Mouse (Mus musculus) forebrain, embryonic 15.5 days (tissue): Measurements from ENCODE around the gene Taf6. TPM values are rescaled to one million over a fixed set of nuclear protein-coding genes. Genes with fewer than 3 reads are reported as not detected.
"Not testable (repeated sequence)": the region's sequence is repeated elsewhere in the genome, so short reads cannot be mapped to it uniquely, and the experiment has no call there.

Source experiments
- ATAC-seq: fragments of 200-750 bp; cut with Nextera tagmentation; replicated peaks from 2 replicates; pipeline ENCODE4 v1.8.0; 2017; ENCODE audit warnings: mild to moderate bottlenecking, moderate TSS enrichment, moderate library complexity
- H3K27ac ChIP-seq: fragments of 300-500 bp; sonication (generic); replicated peaks from 2 replicates; pipeline ENCODE4 v1.5.1; 2015; ENCODE audit warnings: mild to moderate bottlenecking, inconsistent platforms
- H3K27me3 ChIP-seq: fragments of 300-500 bp; sonication (generic); 2 replicates; pipeline ENCODE4 v1.6.1; 2015; ENCODE audit warnings: inconsistent platforms
- H3K36me3 ChIP-seq: fragments of 300-500 bp; sonication (generic); 2 replicates; pipeline ENCODE4 v1.6.1; 2015; ENCODE audit warnings: mild to moderate bottlenecking, inconsistent platforms
- H3K4me1 ChIP-seq: fragments of 300-500 bp; sonication (generic); 2 replicates; pipeline ENCODE4 v1.6.1; 2015; ENCODE audit warnings: inconsistent platforms
- H3K4me2 ChIP-seq: fragments of 300-500 bp; sonication (generic); replicated peaks from 2 replicates; pipeline ENCODE4 v1.6.1; 2015; ENCODE audit warnings: mild to moderate bottlenecking, inconsistent platforms
- H3K4me3 ChIP-seq: fragments of 300-500 bp; sonication (generic); 2 replicates; pipeline ENCODE4 v1.5.1; 2015; ENCODE audit warnings: mild to moderate bottlenecking, inconsistent platforms
- H3K9ac ChIP-seq: fragments of 300-500 bp; sonication (generic); replicated peaks from 2 replicates; pipeline ENCODE4 v1.6.1; 2015; ENCODE audit warnings: mild to moderate bottlenecking, inconsistent platforms
- H3K9me3 ChIP-seq: fragments of 300-500 bp; sonication (generic); 2 replicates; pipeline ENCODE4 v1.6.1; 2016; ENCODE audit warnings: inconsistent platforms
- WGBS: fragments of 180-500 bp; shearing (Covaris S2); methylation state at CpG from one replicate; pipeline ENCODE4 v1.1.7; 2015; ENCODE audit warnings: mixed read lengths; 5-methylcytosine and 5-hydroxymethylcytosine counted together
- polyA plus RNA-seq: library from polyadenylated mRNA; unstranded; fragments of >200 nt; fragmentation: Nextera tagmentation; extraction: Ambion mirVana; gene quantifications from 2 replicates; pipeline ENCODE4 v1.2.1, GENCODE M21; 2015

The Taf6 gene
- polyA plus RNA-seq: 90.9 and 96.2 TPM in 2 replicates

DNA sequence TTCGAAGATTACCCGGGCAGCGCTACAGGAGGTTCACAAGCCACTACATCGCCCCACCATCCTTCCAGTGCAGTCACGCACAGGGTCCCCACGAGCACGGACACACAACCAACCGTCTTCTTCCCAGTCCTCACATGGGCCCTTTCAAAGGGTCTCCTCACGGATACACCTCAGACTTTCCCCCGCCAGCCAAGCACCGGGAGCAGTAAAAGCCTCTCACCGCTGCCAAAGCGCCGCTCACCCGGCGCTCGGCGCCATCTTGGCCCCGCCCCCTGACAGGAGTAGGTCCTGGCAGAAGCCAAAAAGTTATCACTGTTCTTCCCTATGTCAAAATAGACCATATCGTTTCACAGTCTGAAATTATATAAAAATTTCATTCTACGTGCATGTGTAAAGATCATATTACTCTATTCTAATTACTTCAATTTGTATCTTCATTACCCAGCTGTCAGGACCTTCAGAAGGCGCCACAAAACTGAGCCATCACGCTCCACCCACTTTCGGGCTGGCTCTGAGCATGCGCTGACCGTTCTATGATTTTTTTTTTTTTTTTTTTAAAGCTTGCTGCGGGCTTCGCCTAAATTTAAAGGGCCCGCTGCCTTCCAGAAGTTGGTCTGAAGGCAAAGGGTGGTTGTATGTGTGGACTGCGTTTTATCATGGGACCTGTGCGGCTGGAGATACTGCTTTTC is at the start of gene Taf6, which contains the start of gene Cnpy4:
TSS of gene Taf6 (minus strand) at position 502 of the 689 bp plus-strand sequence.
TSS of gene Cnpy4 (plus strand) at position 536 of the 689 bp plus-strand sequence.
- H3K4me1 ChIP-seq: peaks cover 21% of the 10 kb centered on the region
- H3K36me3 ChIP-seq: peaks cover 34% of the 10 kb centered on the region
- ATAC-seq: peak; percentile 84
- no peaks in the 10 kb centered on the region for H3K27me3 ChIP-seq
- under 1% methylated on average over 31 of the region's 31 CpGs for WGBS
- peak within 1 kb of the TSS; percentile 70 for H3K4me3 ChIP-seq
- no peaks in the 10 kb centered on the region for H3K9me3 ChIP-seq
- peak within 1 kb of the TSS; percentile 84 for H3K27ac ChIP-seq
- peak within 1 kb of the TSS; percentile 70 for H3K4me2 ChIP-seq
- H3K9ac ChIP-seq: peak within 1 kb of the TSS; percentile 81

DNA sequence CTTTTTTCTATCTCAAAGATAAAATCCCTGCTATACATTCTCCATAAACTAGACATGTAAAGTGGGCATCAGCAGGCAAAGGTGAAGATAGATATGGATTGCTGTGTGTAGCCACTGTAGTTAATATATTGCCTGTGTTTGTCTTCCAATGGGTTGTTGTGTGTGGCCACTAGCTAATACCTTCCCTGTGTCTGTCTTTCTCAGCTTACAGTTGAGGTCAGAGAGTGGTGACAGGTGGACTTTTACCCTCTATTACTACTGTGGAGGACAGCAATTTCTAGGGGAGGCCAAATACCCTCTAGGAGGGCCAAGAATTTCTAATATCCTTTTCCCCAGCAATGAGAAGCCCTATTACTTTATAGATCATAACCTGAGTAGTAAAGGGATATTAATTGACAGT is 47.0 kb upstream of the Taf6 start:
- H3K9me3 ChIP-seq: no peaks in the 10 kb centered on the region
- H3K27ac ChIP-seq: no peak overlapping the region
- H3K27me3 ChIP-seq: no peaks in the 10 kb centered on the region
- no peaks in the 10 kb centered on the region for H3K4me1 ChIP-seq
- no peak for ATAC-seq
- no peak overlapping the region for H3K9ac ChIP-seq
- no peaks in the 10 kb centered on the region for H3K36me3 ChIP-seq
- no peak overlapping the region for H3K4me2 ChIP-seq
- no peak overlapping the region for H3K4me3 ChIP-seq

DNA sequence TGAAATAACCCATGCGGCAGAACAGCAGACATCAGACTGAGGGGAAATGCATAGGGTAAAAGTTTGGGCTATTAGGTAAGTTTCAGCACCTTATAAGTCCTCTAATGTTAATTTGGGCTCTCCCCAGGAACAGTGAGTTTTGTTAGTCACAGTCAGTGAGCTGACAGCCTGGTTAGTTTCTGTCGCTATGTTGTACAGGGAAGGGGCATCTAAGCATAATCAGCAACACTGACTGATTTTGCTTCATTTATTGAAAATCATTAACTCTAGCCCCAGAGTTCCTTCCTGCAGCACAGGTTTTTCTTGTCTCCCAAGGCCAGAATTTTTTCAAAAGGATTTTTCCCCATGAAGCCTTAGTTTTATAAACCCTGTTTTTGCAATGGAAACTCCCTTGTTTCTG is 46.5 kb upstream of the Taf6 start:
- no peaks in the 10 kb centered on the region for H3K36me3 ChIP-seq
- 91% methylated on average over 2 of the region's 2 CpGs for WGBS

DNA sequence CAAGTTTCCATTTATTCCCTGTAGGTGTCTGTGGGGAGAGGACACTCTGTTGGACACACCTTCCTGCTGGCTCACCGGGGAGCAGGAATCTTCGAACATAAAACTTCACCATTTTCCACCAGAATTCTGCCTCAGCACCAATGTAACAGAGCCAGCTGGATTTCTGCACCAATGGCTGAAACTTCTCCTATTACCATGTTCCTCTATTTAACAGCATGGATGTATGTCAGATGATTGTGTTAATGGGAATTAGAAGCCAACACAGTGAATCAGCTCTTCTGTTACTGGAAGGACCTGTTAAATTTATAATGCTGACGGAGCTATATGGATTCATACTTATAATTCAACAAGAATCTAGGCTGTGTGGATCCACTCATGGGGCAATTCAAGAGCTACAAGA is 42.3 kb upstream of the Taf6 start:
- H3K9ac ChIP-seq: no peak overlapping the region
- no peak overlapping the region for H3K4me2 ChIP-seq
- no peak overlapping the region for H3K27ac ChIP-seq
- 95% methylated on average over 3 of the region's 3 CpGs for WGBS
- no peaks in the 10 kb centered on the region for H3K36me3 ChIP-seq
- ATAC-seq: no peak
- no peaks in the 10 kb centered on the region for H3K4me1 ChIP-seq
- no peaks in the 10 kb centered on the region for H3K27me3 ChIP-seq
- no peak overlapping the region for H3K4me3 ChIP-seq
- no peaks in the 10 kb centered on the region for H3K9me3 ChIP-seq

More for the DNA sequence above, 46.5 kb upstream of the Taf6 start:
- no peaks in the 10 kb centered on the region for H3K9me3 ChIP-seq
- H3K27me3 ChIP-seq: no peaks in the 10 kb centered on the region
- no peak overlapping the region for H3K27ac ChIP-seq
- no peaks in the 10 kb centered on the region for H3K4me1 ChIP-seq
- no peak overlapping the region for H3K4me3 ChIP-seq
- no peak overlapping the region for H3K4me2 ChIP-seq
- ATAC-seq: no peak
- no peak overlapping the region for H3K9ac ChIP-seq

DNA sequence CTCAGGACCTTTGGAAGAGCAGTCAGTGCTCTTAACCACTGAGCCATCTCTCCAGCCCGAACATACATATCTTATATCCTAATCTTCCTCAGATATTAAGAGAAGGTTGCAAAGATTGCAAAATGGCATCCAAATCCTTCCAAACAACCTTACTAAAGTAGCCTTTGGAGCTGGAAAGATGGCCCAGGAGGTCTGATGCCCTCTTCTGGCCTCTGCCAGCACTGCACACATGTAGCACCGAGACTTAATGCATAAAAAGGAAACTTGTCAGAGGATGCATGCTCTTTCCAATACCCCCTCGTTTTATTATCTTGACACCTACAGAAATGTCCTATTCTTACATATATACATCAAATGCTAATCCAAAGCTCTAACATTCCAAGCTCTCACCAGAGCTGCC is 40.8 kb upstream of the Taf6 start:
- Histone ChIP-seq H3K27me3 (no peaks in the 10 kb centered on the region), H3K9ac (no peak overlapping the region), H3K27ac (no peak overlapping the region), H3K36me3 (no peaks in the 10 kb centered on the region), H3K4me2 (no peak overlapping the region), H3K9me3 (no peaks in the 10 kb centered on the region), H3K4me3 (no peak overlapping the region), H3K4me1 (no peaks in the 10 kb centered on the region)
- 56% methylated on average over 3 of the region's 3 CpGs for WGBS
- no peak for ATAC-seq

DNA sequence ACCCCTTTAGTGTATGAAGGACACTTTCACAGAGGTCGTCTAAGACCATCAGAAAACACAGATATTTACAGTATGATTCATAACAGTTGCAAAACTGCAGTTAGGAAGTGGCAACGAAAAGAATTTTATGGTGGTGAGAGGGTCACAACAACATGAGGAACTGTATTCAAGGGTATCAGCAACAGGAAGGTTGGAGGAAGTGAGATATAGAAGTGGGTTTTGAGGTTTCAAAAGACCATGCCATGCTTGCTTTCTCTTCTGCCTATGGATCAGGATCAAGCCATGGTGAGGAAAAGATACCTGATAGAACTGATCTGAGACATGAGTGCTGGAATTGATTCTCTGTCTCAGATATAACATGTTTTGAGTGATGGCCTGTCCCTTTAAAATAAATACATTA is 40.1 kb upstream of the Taf6 start:
- Histone ChIP-seq H3K36me3 (no peaks in the 10 kb centered on the region), H3K27me3 (no peaks in the 10 kb centered on the region), H3K4me2 (no peak overlapping the region), H3K9ac (no peak overlapping the region), H3K27ac (no peak overlapping the region), H3K4me3 (no peak overlapping the region), H3K4me1 (no peaks in the 10 kb centered on the region), H3K9me3 (no peaks in the 10 kb centered on the region)
- WGBS: 80% methylated on average over 2 of the region's 2 CpGs
- ATAC-seq: no peak

DNA sequence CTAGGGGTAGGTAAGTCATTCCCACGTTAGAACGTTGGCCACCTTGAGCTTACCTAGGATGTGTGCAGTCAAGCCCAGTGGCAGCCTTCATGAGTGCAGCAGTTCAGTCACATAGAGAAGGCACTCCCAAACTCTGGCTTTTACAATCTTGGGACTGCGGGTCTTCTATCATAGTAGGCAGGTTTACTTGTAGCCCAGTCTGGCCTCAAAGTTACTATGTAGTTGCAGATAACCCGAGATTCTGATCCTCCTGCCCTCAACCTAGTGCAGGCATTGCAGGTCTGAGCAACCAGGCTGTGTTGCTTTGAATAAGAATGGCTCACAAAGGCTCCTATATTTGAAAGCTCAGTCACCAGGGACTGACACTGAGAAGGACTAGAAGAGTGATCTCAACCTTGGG is 39.2 kb upstream of the Taf6 start:
- 88% methylated on average over 4 of the region's 4 CpGs for whole genome bisulfite sequencing
- no peak for ATAC-seq
- no peak overlapping the region for H3K4me3 ChIP-seq
- no peak overlapping the region for H3K27ac ChIP-seq
- H3K36me3 ChIP-seq: no peaks in the 10 kb centered on the region
- H3K9me3 ChIP-seq: no peaks in the 10 kb centered on the region
- H3K9ac ChIP-seq: no peak overlapping the region
- no peaks in the 10 kb centered on the region for H3K4me1 ChIP-seq
- H3K27me3 ChIP-seq: no peaks in the 10 kb centered on the region
- no peak overlapping the region for H3K4me2 ChIP-seq

DNA sequence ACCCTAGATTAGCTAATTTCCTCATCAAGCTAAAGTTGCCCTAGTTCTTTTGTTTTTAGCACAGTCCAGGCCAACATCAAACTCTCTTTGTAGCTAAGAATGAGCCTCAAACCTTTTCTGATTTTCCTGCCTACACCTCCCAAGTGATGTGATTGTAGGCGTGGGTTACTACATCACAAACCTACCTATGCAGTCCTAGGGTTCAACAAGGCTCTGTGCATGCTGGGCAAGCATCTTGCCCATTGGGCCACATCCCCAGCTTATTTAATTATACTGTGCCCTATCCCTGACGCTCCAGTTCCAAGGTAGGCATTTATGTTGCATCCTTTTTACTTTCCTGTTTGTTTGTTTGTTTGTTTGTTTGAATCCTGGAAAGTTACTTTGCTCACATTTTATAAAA is 38.4 kb upstream of the Taf6 start, which contains the start of gene Nxpe5:
TSS of gene Nxpe5 (plus strand) at position 199 of the 400 bp plus-strand sequence.
- WGBS: 58% methylated on average over 2 of the region's 2 CpGs

DNA sequence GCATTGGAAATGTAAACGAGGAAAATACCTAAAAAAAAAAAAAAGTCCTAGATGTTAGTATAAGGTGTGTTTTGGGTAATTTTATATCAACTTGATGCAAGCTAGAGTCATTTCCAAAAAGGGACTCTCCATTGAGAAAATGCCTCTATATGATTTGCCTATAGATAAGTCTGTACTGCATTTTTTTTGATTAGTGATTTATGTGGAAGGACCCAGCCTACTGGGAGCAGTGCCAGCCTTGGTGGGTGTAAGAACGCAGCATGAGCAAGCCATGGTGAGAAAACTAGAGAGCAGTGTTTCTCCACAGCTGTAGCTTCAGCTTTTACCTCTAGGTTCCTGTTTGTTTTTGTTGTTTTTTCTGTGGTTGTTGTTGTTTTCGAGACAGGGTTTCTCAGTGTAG is 36.0 kb upstream of the Taf6 start:
- no peaks in the 10 kb centered on the region for H3K36me3 ChIP-seq
- H3K27me3 ChIP-seq: no peaks in the 10 kb centered on the region
- no peaks in the 10 kb centered on the region for H3K9me3 ChIP-seq
- H3K4me1 ChIP-seq: no peaks in the 10 kb centered on the region
- H3K4me3 ChIP-seq: no peak overlapping the region
- H3K9ac ChIP-seq: no peak overlapping the region
- no peak overlapping the region for H3K27ac ChIP-seq
- no peak for ATAC-seq
- H3K4me2 ChIP-seq: no peak overlapping the region
- WGBS: 62% methylated on average over 3 of the region's 3 CpGs

More for the DNA sequence above, 38.4 kb upstream of the Taf6 start, which contains the start of gene Nxpe5:
- Histone ChIP-seq H3K4me3 (no peak within 1 kb of the TSS), H3K4me1 (no peaks in the 10 kb centered on the region), H3K27ac (no peak within 1 kb of the TSS), H3K36me3 (no peaks in the 10 kb centered on the region), H3K9ac (no peak within 1 kb of the TSS), H3K4me2 (no peak within 1 kb of the TSS), H3K27me3 (no peaks in the 10 kb centered on the region), H3K9me3 (no peaks in the 10 kb centered on the region)
- ATAC-seq: no peak

DNA sequence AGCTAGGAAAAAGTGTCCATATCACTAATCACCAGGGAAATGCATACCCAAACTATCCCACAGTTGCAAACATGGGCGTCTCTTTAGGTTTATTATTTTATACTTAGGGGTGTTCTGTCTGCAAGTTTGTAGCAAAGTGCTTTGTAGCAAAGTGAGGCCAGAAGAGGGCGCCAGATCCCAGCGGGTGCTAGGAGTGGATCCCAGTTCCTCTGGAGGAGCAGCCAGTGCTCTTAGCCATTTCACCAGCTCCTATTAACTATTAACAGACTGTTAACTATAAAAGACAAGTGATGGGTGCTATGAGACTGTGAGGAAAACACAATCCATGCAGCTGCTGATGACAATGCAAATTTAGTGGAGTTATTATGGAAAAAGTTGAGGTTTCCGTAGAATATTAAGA is 34.9 kb upstream of the Taf6 start:
- WGBS: 22% methylated on average over 4 of the region's 4 CpGs
- ATAC-seq: no peak
- H3K4me2 ChIP-seq: no peak overlapping the region

DNA sequence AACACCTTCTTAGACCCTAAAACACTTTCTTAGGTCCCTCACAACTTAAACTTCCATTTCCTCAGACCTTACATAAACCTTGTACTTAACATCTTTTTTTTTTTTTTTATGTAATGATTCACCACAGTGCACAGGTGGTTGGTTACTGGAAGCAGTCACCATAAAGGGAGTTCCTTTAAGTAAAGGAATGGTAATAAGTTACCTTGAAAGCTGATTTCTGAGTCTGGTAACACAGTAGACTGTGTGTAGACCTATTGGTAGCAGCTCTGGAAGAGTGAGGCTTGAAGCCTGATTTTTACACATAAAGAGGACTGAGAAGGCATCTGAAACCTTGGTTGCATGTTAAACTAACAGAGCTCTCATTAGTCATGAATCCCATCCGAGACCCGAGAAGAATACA is 32.6 kb upstream of the Taf6 start:
- H3K4me2 ChIP-seq: no peak overlapping the region
- 76% methylated on average over 2 of the region's 2 CpGs for WGBS
- no peaks in the 10 kb centered on the region for H3K36me3 ChIP-seq
- no peak overlapping the region for H3K4me3 ChIP-seq
- no peak overlapping the region for H3K9ac ChIP-seq
- no peaks in the 10 kb centered on the region for H3K27me3 ChIP-seq
- ATAC-seq: no peak
- no peaks in the 10 kb centered on the region for H3K4me1 ChIP-seq
- H3K27ac ChIP-seq: no peak overlapping the region
- H3K9me3 ChIP-seq: no peaks in the 10 kb centered on the region

More for the DNA sequence above, 34.9 kb upstream of the Taf6 start:
- H3K9me3 ChIP-seq: no peaks in the 10 kb centered on the region
- H3K4me1 ChIP-seq: no peaks in the 10 kb centered on the region
- no peaks in the 10 kb centered on the region for H3K36me3 ChIP-seq
- no peak overlapping the region for H3K27ac ChIP-seq
- H3K4me3 ChIP-seq: no peak overlapping the region
- no peaks in the 10 kb centered on the region for H3K27me3 ChIP-seq
- H3K9ac ChIP-seq: no peak overlapping the region

DNA sequence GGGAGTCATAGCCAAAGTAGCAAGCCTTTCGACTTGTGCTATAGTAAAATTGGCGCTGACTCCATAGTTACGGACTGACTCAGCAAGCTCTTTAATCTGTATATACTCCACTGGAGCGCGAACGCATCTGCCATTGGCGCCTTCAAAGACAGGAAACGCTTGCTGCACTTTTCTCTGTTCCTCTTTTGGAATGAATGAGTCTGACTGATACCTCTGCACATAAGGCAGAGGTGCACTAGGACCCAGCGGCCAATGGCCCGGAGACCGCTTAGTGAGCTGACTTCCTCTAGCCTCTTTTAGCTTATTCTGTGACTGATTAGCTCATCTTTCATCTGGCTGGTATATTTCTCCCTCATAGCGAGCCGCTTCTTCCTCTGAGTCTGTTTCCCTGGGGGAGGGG is 29.4 kb upstream of the Taf6 start:
- not testable (repeated sequence) for H3K9ac ChIP-seq, H3K4me2 ChIP-seq, H3K4me3 ChIP-seq, H3K36me3 ChIP-seq, H3K27ac ChIP-seq, H3K27me3 ChIP-seq, H3K4me1 ChIP-seq, H3K9me3 ChIP-seq, ATAC-seq
- 95% methylated on average over 13 of the region's 13 CpGs for WGBS

DNA sequence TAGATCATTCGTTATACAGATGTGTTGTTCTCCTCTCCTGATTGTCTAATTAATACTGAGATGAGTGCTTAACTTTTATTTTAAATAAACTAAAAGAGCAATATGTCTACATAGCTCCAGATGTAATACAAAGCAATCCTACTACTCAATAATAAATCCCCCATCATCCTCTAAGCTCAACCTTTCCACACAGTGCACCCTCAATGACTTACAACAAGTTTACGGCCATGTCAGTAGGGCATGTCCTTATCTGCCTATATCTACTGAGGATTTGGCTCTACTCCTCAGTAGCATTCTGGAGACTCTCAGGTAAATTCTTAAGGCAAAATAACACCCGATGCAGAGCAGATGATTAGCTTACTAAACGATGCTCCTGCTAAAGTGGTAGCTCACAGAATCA is 20.6 kb upstream of the Taf6 start:
- no peak overlapping the region for H3K4me3 ChIP-seq
- no peak for ATAC-seq
- WGBS: 82% methylated on average over 4 of the region's 4 CpGs

More for the DNA sequence above, 20.6 kb upstream of the Taf6 start:
- Histone ChIP-seq H3K4me1 (no peaks in the 10 kb centered on the region), H3K9ac (no peak overlapping the region), H3K4me2 (no peak overlapping the region), H3K27me3 (no peaks in the 10 kb centered on the region), H3K9me3 (no peaks in the 10 kb centered on the region), H3K27ac (no peak overlapping the region), H3K36me3 (no peaks in the 10 kb centered on the region)
